Mouse (Mus musculus): ENCODE data around the gene Mpp5. TPM values are rescaled to one million over a fixed set of nuclear protein-coding genes. Genes with fewer than 3 reads are reported as not detected.

Gene Mpp5
- polyA plus RNA-seq, 1 experiment = 18.2 TPM

- Histone ChIP-seq H3K4me1 (ENCODE audit: control insufficient read depth, insufficient read depth, low read length) (peaks cover 2% of the 10 kb centered on the region; the same call in 1 of the 2 replicates), H3K4me3 (ENCODE audit: insufficient read depth, low read length) (no peak overlapping the region), H3K27ac (ENCODE audit: insufficient read depth, low read depth, low read length) (no peak overlapping the region)
- TF ChIP-seq POLR2A (IDR thresholded peaks at IDR 0.05; ENCODE audit: borderline replicate concordance, low read depth, low read length) = no peak
- TF ChIP-seq CTCF (IDR thresholded peaks at IDR 0.05; ENCODE audit: low read depth, low read length) = no peak
Observed at GRCm38 (mm10) chr12:78769031-78769713, 20.5 kb downstream of the Mpp5 start.

- Histone ChIP-seq H3K4me3 (ENCODE audit: insufficient read depth, low read length) (no peak overlapping the region), H3K27ac (ENCODE audit: insufficient read depth, low read depth, low read length) (no peak overlapping the region), H3K4me1 (ENCODE audit: control insufficient read depth, insufficient read depth, low read length) (peaks cover 2% of the 10 kb centered on the region; the same call in 1 of the 2 replicates)
- TF ChIP-seq CTCF (IDR thresholded peaks at IDR 0.05; ENCODE audit: low read depth, low read length) (no peak), POLR2A (IDR thresholded peaks at IDR 0.05; ENCODE audit: borderline replicate concordance, low read depth, low read length) (no peak)
Observed at GRCm38 (mm10) chr12:78773211-78773610, 24.5 kb downstream of the Mpp5 start.

- Histone ChIP-seq H3K4me3 (ENCODE audit: insufficient read depth, low read length) (no peak overlapping the region), H3K4me1 (ENCODE audit: control insufficient read depth, insufficient read depth, low read length) (no peaks in the 10 kb centered on the region), H3K27ac (ENCODE audit: insufficient read depth, low read depth, low read length) (no peak overlapping the region)
- TF ChIP-seq POLR2A (IDR thresholded peaks at IDR 0.05; ENCODE audit: borderline replicate concordance, low read depth, low read length) (no peak), CTCF (IDR thresholded peaks at IDR 0.05; ENCODE audit: low read depth, low read length) (no peak)
Observed at GRCm38 (mm10) chr12:78777916-78778315, 29.2 kb downstream of the Mpp5 start.

- no peak overlapping the region for H3K4me3 ChIP-seq (ENCODE audit: insufficient read depth, low read length)
- TF ChIP-seq POLR2A (IDR thresholded peaks at IDR 0.05; ENCODE audit: borderline replicate concordance, low read depth, low read length) (no peak), CTCF (IDR thresholded peaks at IDR 0.05; ENCODE audit: low read depth, low read length) (no peak)
- H3K27ac ChIP-seq (ENCODE audit: insufficient read depth, low read depth, low read length) = no peak overlapping the region
- no peaks in the 10 kb centered on the region for H3K4me1 ChIP-seq (ENCODE audit: control insufficient read depth, insufficient read depth, low read length)
Observed at GRCm38 (mm10) chr12:78778423-78779067, 29.8 kb downstream of the Mpp5 start.

- Histone ChIP-seq H3K4me1 (ENCODE audit: control insufficient read depth, insufficient read depth, low read length) (peaks cover 14% of the 10 kb centered on the region), H3K4me3 (ENCODE audit: insufficient read depth, low read length) (no peak overlapping the region), H3K27ac (ENCODE audit: insufficient read depth, low read depth, low read length) (no peak overlapping the region)
- TF ChIP-seq CTCF (IDR thresholded peaks at IDR 0.05; ENCODE audit: low read depth, low read length) (no peak), POLR2A (IDR thresholded peaks at IDR 0.05; ENCODE audit: borderline replicate concordance, low read depth, low read length) (no peak)
Observed at GRCm38 (mm10) chr12:78788266-78788873, 39.7 kb downstream of the Mpp5 start.

- Histone ChIP-seq H3K27ac (ENCODE audit: insufficient read depth, low read depth, low read length) (no peak overlapping the region), H3K4me1 (ENCODE audit: control insufficient read depth, insufficient read depth, low read length) (peaks cover 16% of the 10 kb centered on the region), H3K4me3 (ENCODE audit: insufficient read depth, low read length) (no peak overlapping the region)
- TF ChIP-seq CTCF (IDR thresholded peaks at IDR 0.05; ENCODE audit: low read depth, low read length) (no peak), POLR2A (IDR thresholded peaks at IDR 0.05; ENCODE audit: borderline replicate concordance, low read depth, low read length) (no peak)
Observed at GRCm38 (mm10) chr12:78790791-78791190, 42.1 kb downstream of the Mpp5 start.

- Histone ChIP-seq H3K27ac (ENCODE audit: insufficient read depth, low read depth, low read length) (no peak overlapping the region), H3K4me3 (ENCODE audit: insufficient read depth, low read length) (no peak overlapping the region), H3K4me1 (ENCODE audit: control insufficient read depth, insufficient read depth, low read length) (peaks cover 14% of the 10 kb centered on the region)
- TF ChIP-seq POLR2A (IDR thresholded peaks at IDR 0.05; ENCODE audit: borderline replicate concordance, low read depth, low read length) = no peak
- TF ChIP-seq CTCF (IDR thresholded peaks at IDR 0.05; ENCODE audit: low read depth, low read length) = no peak
Observed at GRCm38 (mm10) chr12:78794236-78794635, 45.5 kb downstream of the Mpp5 start.

GRCm38 (mm10) chr12:78800036-78800435 is 51.3 kb downstream of the Mpp5 start:
- TF ChIP-seq POLR2A (IDR thresholded peaks at IDR 0.05; ENCODE audit: borderline replicate concordance, low read depth, low read length) (no peak), CTCF (IDR thresholded peaks at IDR 0.05; ENCODE audit: low read depth, low read length) (no peak)
- Histone ChIP-seq H3K4me1 (ENCODE audit: control insufficient read depth, insufficient read depth, low read length) (peaks cover 7% of the 10 kb centered on the region), H3K4me3 (ENCODE audit: insufficient read depth, low read length) (no peak overlapping the region), H3K27ac (ENCODE audit: insufficient read depth, low read depth, low read length) (no peak overlapping the region)

- TF ChIP-seq CTCF (IDR thresholded peaks at IDR 0.05; ENCODE audit: low read depth, low read length) (no peak), POLR2A (IDR thresholded peaks at IDR 0.05; ENCODE audit: borderline replicate concordance, low read depth, low read length) (no peak)
- Histone ChIP-seq H3K4me1 (ENCODE audit: control insufficient read depth, insufficient read depth, low read length) (peaks cover 7% of the 10 kb centered on the region), H3K4me3 (ENCODE audit: insufficient read depth, low read length) (no peak overlapping the region), H3K27ac (ENCODE audit: insufficient read depth, low read depth, low read length) (no peak overlapping the region)
Observed at GRCm38 (mm10) chr12:78801836-78802235, 53.1 kb downstream of the Mpp5 start.

- Histone ChIP-seq H3K4me3 (ENCODE audit: insufficient read depth, low read length) (no peak overlapping the region), H3K4me1 (ENCODE audit: control insufficient read depth, insufficient read depth, low read length) (no peaks in the 10 kb centered on the region), H3K27ac (ENCODE audit: insufficient read depth, low read depth, low read length) (no peak overlapping the region)
- TF ChIP-seq CTCF (IDR thresholded peaks at IDR 0.05; ENCODE audit: low read depth, low read length) (no peak), POLR2A (IDR thresholded peaks at IDR 0.05; ENCODE audit: borderline replicate concordance, low read depth, low read length) (no peak)
Observed at GRCm38 (mm10) chr12:78814437-78814836, 65.7 kb downstream of the Mpp5 start.

All from bone marrow macrophage, adult 2 months (primary cell).